Mouse (Mus musculus) heart, embryonic 14.5 days (tissue): ENCODE data around the gene Mapk8ip1. TPM values are rescaled to one million over a fixed set of nuclear protein-coding genes. Genes with fewer than 3 reads are reported as not detected.
A peak's percentile ranks its signal among the peaks of the same experiment; 100 is the strongest.

Source experiments
- ATAC-seq: fragments of 200-750 bp; cut with Nextera tagmentation; 2 replicates; pipeline ENCODE4 v1.8.0; 2017; ENCODE audit warnings: low read depth, moderate TSS enrichment; ENCODE audit not compliant: insufficient number of reproducible peaks, insufficient read depth, low FRiP score
- H3K27ac ChIP-seq, 2 experiments: fragments of 200-500 bp in 1 of 2; fragments of 300-500 bp in 1 of 2; sonication (generic) in 1 of 2; replicated peaks in 1 of 2; 2 replicates each; pipeline ENCODE4 v1.5.1; 2012 to 2014; ENCODE audit warnings: low read depth in 2 of 2, low read length in 2 of 2, control low read depth in 1 of 2, mild to moderate bottlenecking in 1 of 2, mixed read lengths in 1 of 2; ENCODE audit not compliant: control insufficient read depth in 1 of 2, insufficient read depth in 1 of 2
- H3K27me3 ChIP-seq: fragments of 300-500 bp; sonication (generic); 2 replicates; pipeline ENCODE4 v1.6.1; 2014; ENCODE audit warnings: mild to moderate bottlenecking, low read length, control low read depth; ENCODE audit not compliant: control insufficient read depth, insufficient read depth
- H3K36me3 ChIP-seq: fragments of 300-500 bp; sonication (generic); 2 replicates; pipeline ENCODE4 v1.6.1; 2014; ENCODE audit warnings: mild to moderate bottlenecking, control low read depth, low read length, mixed read lengths; ENCODE audit not compliant: control insufficient read depth, insufficient read depth
- H3K4me1 ChIP-seq, 2 experiments: fragments of 200-500 bp in 1 of 2; fragments of 300-500 bp in 1 of 2; sonication (generic) in 1 of 2; 2 replicates each; pipeline ENCODE4 v1.6.1; 2012 to 2014; ENCODE audit warnings: low read length in 2 of 2, control low read depth in 1 of 2, mixed read lengths in 1 of 2; ENCODE audit not compliant: control insufficient read depth in 2 of 2, insufficient read depth in 2 of 2
- H3K4me2 ChIP-seq: fragments of 300-500 bp; sonication (generic); 2 replicates; pipeline ENCODE4 v1.6.1; 2014; ENCODE audit warnings: mild to moderate bottlenecking, low read length
- H3K4me3 ChIP-seq, 2 experiments: fragments of 200-500 bp in 1 of 2; fragments of 300-500 bp in 1 of 2; sonication (generic) in 1 of 2; 2 replicates each; pipeline ENCODE4 v1.5.1; 2012 to 2014; ENCODE audit warnings: low read length in 2 of 2, mild to moderate bottlenecking in 2 of 2, control low read depth in 1 of 2, low read depth in 1 of 2, moderate library complexity in 1 of 2; ENCODE audit not compliant: control insufficient read depth in 1 of 2, insufficient read depth in 1 of 2
- H3K9ac ChIP-seq: fragments of 300-500 bp; sonication (generic); 2 replicates; pipeline ENCODE4 v1.6.1; 2014; ENCODE audit warnings: mild to moderate bottlenecking, low read length
- H3K9me3 ChIP-seq: fragments of 300-500 bp; sonication (generic); 2 replicates; pipeline ENCODE4 v1.6.1; 2016; ENCODE audit warnings: low read length, control low read depth; ENCODE audit not compliant: control insufficient read depth
- WGBS: fragments of 180-500 bp; shearing (Covaris S2); extraction: QIAGEN DNeasy Blood & Tissue Kit; methylation state at CpG from one replicate; pipeline ENCODE4 v1.1.7; 2014; 5-methylcytosine and 5-hydroxymethylcytosine counted together
- polyA plus RNA-seq: library from polyadenylated mRNA; unstranded; fragments of >200 nt; fragmentation: Nextera tagmentation; extraction: Ambion mirVana; gene quantifications from 2 replicates; pipeline ENCODE4 v1.2.1, GENCODE M21; 2014

Gene Mapk8ip1
- polyA plus RNA-seq, 1 experiment from 2014 or later: 2.9 TPM

- ATAC-seq: no peak
- Histone ChIP-seq H3K27me3 (peaks cover 21% of the 10 kb centered on the region), H3K4me3 (peak overlapping the region; percentile 62 to 67), H3K4me2 (peak overlapping the region; percentile 98), H3K4me1 (peaks cover 11 to 16% of the 10 kb centered on the region in 2 experiments), H3K9ac (peak overlapping the region; percentile 80), H3K36me3 (peaks cover 32% of the 10 kb centered on the region), H3K9me3 (no peaks in the 10 kb centered on the region), H3K27ac (peak overlapping the region; percentile 26 to 73; a peak in 2 of 4 replicates)
- 5% methylated on average over 10 of the region's 10 CpGs for WGBS
Measured at GRCm38 (mm10) chr2:92375788-92376187, 25.3 kb downstream of the Mapk8ip1 start.

GRCm38 (mm10) chr2:92375099-92375623 is 25.9 kb downstream of the Mapk8ip1 start:
- peak overlapping the region; percentile 80 for H3K9ac ChIP-seq
- H3K27me3 ChIP-seq: peaks cover 27% of the 10 kb centered on the region
- H3K36me3 ChIP-seq: peaks cover 25% of the 10 kb centered on the region
- H3K27ac ChIP-seq: peak overlapping the region; percentile 65 to 73
- peak; percentile 92 for ATAC-seq
- H3K4me3 ChIP-seq: peak overlapping the region; percentile 62 to 67
- no peaks in the 10 kb centered on the region for H3K9me3 ChIP-seq
- H3K4me1 ChIP-seq: peaks cover 14 to 17% of the 10 kb centered on the region in 2 experiments
- peak overlapping the region; percentile 98 for H3K4me2 ChIP-seq
- under 1% methylated on average over 27 of the region's 29 CpGs for WGBS

GRCm38 (mm10) chr2:92374514-92374913 is 26.5 kb downstream of the Mapk8ip1 start, which contains the start of the genes Pex16 and Large2:
Pex16 (plus strand) TSS chr2:92374676.
Large2 (minus strand) TSS chr2:92374869.
- peaks cover 34% of the 10 kb centered on the region for H3K27me3 ChIP-seq
- no peak for ATAC-seq
- H3K4me2 ChIP-seq: peak within 1 kb of the TSS; percentile 98
- H3K9ac ChIP-seq: peak within 1 kb of the TSS; percentile 80
- 2% methylated on average over 16 of the region's 16 CpGs for WGBS
- H3K9me3 ChIP-seq: no peaks in the 10 kb centered on the region
- H3K4me3 ChIP-seq: peak within 1 kb of the TSS; percentile 62 to 67
- H3K36me3 ChIP-seq: peaks cover 19% of the 10 kb centered on the region
- peak within 1 kb of the TSS; percentile 65 to 73 for H3K27ac ChIP-seq
- peaks cover 14 to 17% of the 10 kb centered on the region in 2 experiments for H3K4me1 ChIP-seq

- Histone ChIP-seq H3K4me1 (peaks cover 14 to 17% of the 10 kb centered on the region in 2 experiments), H3K9ac (no peak overlapping the region), H3K27me3 (peaks cover 45% of the 10 kb centered on the region), H3K4me2 (no peak overlapping the region), H3K9me3 (no peaks in the 10 kb centered on the region), H3K4me3 (no peak overlapping the region), H3K27ac (no peak overlapping the region), H3K36me3 (peaks cover 8% of the 10 kb centered on the region)
- no peak for ATAC-seq
- 79% methylated on average over 11 of the region's 11 CpGs for WGBS
Measured at GRCm38 (mm10) chr2:92373437-92373813, 27.6 kb downstream of the Mapk8ip1 start.

- no peak overlapping the region for H3K4me2 ChIP-seq
- no peak overlapping the region for H3K9ac ChIP-seq
- H3K27me3 ChIP-seq: peaks cover 47% of the 10 kb centered on the region
- 68% methylated on average over 9 of the region's 9 CpGs for WGBS
- no peak for ATAC-seq
- H3K27ac ChIP-seq: no peak overlapping the region
- peaks cover 14 to 17% of the 10 kb centered on the region in 2 experiments for H3K4me1 ChIP-seq
- no peaks in the 10 kb centered on the region for H3K9me3 ChIP-seq
- H3K36me3 ChIP-seq: peaks cover 3% of the 10 kb centered on the region; the same call in 1 of the 2 replicates
- H3K4me3 ChIP-seq: no peak overlapping the region
Measured at GRCm38 (mm10) chr2:92372767-92373436, 28.2 kb downstream of the Mapk8ip1 start.

GRCm38 (mm10) chr2:92371971-92372690 is 28.9 kb downstream of the Mapk8ip1 start:
- Histone ChIP-seq H3K4me1 (peaks cover 14 to 17% of the 10 kb centered on the region in 2 experiments), H3K9me3 (no peaks in the 10 kb centered on the region), H3K4me3 (no peak overlapping the region), H3K36me3 (no peaks in the 10 kb centered on the region), H3K27ac (no peak overlapping the region), H3K4me2 (no peak overlapping the region), H3K9ac (no peak overlapping the region), H3K27me3 (peaks cover 47% of the 10 kb centered on the region)
- no peak for ATAC-seq
- 29% methylated on average over 10 of the region's 10 CpGs for WGBS

- WGBS: 2% methylated on average over 45 of the region's 45 CpGs
- H3K9me3 ChIP-seq: no peaks in the 10 kb centered on the region
- H3K36me3 ChIP-seq: no peaks in the 10 kb centered on the region
- no peak; the same call in 1 of the 2 replicates for ATAC-seq
- H3K9ac ChIP-seq: peak overlapping the region; percentile 60
- no peak overlapping the region for H3K27ac ChIP-seq
- H3K27me3 ChIP-seq: peaks cover 47% of the 10 kb centered on the region
- H3K4me3 ChIP-seq: peak overlapping the region; percentile 40 to 44
- peak overlapping the region; percentile 85 for H3K4me2 ChIP-seq
- peaks cover 14% of the 10 kb centered on the region in 2 experiments for H3K4me1 ChIP-seq
Measured at GRCm38 (mm10) chr2:92370821-92371805, 29.9 kb downstream of the Mapk8ip1 start.
